Mouse (Mus musculus) heart, postnatal 10 days (tissue): ENCODE data around the gene Cux2. TPM values are rescaled to one million over a fixed set of nuclear protein-coding genes. Genes with fewer than 3 reads are reported as not detected.

ENCODE experiments used
- DNase-seq, 2 experiments: peaks; one replicate each; pipeline ENCODE4 v3.0.0; 2021
- intact Hi-C: fragments of 180-260 bp; cut with DNase I; formaldehyde crosslinking; loops from one replicate; pipeline ENCODE4 v1.15.1; 2025
- total RNA-seq, 2 experiments: library from RNA; stranded (reverse); gene quantifications; 2 replicates each; pipeline ENCODE4 v1.2.3; 2021

Gene Cux2
- total RNA-seq, 2 experiments from 2014 or later: 13.1 to 17.5 TPM

- no peak for DNase-seq
- intact Hi-C loops: loop anchor here (10.0 kb wide), 1 partner anchor 52 kb away; no protein-coding TSS in a partner anchor
These were observed 203.6 kb downstream of the Cux2 start for GRCm38 (mm10) chr5:121846322-121846721.

DNA sequence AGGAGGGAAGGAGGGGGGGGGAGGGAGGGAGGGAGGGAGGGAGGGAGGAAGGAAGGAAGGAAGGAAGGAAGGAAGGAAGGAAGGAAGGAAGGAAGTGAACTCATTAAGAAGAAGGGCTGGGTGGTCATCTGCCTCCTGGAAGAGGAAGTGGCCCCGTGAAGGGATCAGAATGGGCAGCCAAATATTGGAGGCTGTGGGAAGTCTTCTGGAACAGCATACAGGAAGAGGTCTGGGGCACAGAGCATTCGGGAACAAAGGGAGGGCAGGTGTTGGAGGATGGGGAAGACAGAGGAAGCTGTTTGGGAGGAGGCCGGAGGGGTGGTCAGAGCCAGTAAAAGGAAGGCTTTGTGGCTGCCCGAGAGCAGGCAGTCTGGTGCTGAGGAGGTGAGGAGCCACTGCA, 204.5 kb downstream of the Cux2 start:
- intact Hi-C loops: loop anchor here (10.0 kb wide), 1 partner anchor 51 kb away; no protein-coding TSS in a partner anchor
- DNase-seq: no peak

DNA sequence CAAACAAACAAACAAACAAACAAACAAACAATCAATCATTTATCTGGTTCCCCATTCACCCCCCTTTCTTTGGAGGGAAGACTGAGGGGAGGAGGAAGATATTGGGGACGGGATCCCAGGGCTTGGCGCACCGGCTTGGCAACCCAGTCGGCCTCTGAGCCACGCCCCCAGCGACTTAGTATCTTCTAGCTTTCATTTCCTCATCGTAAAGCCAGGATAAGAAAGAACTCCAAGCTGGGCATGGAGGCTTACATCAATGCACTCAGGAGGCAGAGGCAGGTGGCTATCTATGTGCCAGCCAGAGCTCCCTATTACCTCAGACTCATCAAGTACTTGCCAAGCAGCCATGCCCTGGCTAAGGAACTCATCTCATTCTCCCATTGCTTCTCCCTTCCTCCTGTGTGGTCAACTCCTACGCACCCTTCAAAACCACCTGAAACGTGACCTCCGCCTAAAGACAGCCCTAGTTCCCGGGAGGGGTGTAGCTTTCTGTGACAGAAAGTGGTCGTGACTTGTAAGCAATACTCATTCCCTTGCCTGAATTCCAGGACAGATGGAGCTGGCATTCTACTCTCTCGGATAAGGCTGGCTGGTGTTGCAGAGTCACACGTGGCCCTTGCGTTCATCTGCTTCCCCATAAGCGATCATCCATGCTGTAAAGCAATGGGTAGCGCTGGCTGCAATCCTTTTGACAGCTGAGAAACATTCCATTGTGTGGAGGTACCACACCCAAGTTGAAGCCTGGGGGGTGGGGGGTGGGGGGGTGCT, 206.6 kb downstream of the Cux2 start:
- DNase-seq: no peak
- intact Hi-C loops: loop anchor here (2.0 to 10.0 kb wide), 3 partner anchors 29 to 131 kb away; partner anchors contain the start of gene Atxn2

GRCm38 (mm10) chr5:121842665-121843118, 207.2 kb downstream of the Cux2 start:
- intact Hi-C loops: loop anchor here (2.0 to 10.0 kb wide), 3 partner anchors 28 to 130 kb away; partner anchors contain the start of gene Atxn2

GRCm38 (mm10) chr5:121841973-121842372, 207.9 kb downstream of the Cux2 start:
- intact Hi-C loops: loop anchor here (2.0 to 10.0 kb wide), 3 partner anchors 27 to 130 kb away; partner anchors contain the start of gene Atxn2
- no peak for DNase-seq

More at GRCm38 (mm10) chr5:121842665-121843118, 207.2 kb downstream of the Cux2 start:
- DNase-seq: peak; percentile 88 to 92

- intact Hi-C loops: loop anchor here (5.0 to 10.0 kb wide), 2 partner anchors 47 to 129 kb away; partner anchors contain the start of gene Atxn2
- DNase-seq: no peak
These were observed 208.4 kb downstream of the Cux2 start for GRCm38 (mm10) chr5:121841516-121841915.

- intact Hi-C loops: no loop called here
- no peak for DNase-seq
These were observed 210.8 kb downstream of the Cux2 start for GRCm38 (mm10) chr5:121839128-121839473.

GRCm38 (mm10) chr5:121838341-121839127, 211.4 kb downstream of the Cux2 start:
- intact Hi-C loops: no loop called here
- peak; percentile 76 to 79 for DNase-seq

- intact Hi-C loops: no loop called here
- peak; percentile 71 to 73 for DNase-seq
These were observed 212.2 kb downstream of the Cux2 start, which contains the start of gene Sh2b3 for GRCm38 (mm10) chr5:121837441-121838340. Gene Sh2b3, minus strand, starts transcription at chr5:121837646.

DNA sequence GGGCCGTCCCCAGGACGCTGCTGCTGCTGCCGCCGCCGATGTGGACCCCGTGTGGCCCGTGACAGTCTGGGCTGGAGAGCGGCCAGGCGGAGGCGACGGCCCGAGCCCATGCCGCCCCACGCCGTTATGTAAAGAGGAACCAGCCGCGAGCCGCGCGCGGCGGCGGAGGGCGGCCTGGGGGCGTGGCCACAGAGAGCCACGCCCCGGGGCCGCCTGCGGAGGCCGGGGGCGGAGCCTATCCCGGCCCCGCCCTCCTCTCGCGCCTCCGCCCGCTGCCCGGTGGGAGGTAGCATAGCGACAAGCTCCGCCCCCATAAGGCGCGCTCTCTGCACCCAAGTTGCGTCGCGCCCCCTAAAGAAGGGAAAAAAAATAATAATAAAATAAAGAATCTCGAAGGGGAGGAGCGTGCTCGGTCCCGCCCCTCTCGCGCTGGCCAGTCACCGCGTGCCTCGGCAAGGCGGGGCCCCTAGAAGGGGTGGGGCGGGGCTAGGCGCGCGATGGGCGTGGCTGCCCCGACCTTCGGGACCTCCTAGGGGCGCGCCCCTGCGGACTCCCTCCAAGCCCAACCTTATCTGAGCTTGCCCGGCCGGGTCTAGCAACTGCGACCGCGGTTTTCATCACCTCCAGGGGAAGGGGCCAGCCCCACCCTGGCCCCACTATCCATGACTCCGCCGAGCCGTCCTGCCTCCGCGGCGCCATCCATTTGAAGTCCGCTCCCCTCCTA, 213.0 kb downstream of the Cux2 start:
- intact Hi-C loops: no loop called here
- peak; percentile 92 to 93 for DNase-seq

DNA sequence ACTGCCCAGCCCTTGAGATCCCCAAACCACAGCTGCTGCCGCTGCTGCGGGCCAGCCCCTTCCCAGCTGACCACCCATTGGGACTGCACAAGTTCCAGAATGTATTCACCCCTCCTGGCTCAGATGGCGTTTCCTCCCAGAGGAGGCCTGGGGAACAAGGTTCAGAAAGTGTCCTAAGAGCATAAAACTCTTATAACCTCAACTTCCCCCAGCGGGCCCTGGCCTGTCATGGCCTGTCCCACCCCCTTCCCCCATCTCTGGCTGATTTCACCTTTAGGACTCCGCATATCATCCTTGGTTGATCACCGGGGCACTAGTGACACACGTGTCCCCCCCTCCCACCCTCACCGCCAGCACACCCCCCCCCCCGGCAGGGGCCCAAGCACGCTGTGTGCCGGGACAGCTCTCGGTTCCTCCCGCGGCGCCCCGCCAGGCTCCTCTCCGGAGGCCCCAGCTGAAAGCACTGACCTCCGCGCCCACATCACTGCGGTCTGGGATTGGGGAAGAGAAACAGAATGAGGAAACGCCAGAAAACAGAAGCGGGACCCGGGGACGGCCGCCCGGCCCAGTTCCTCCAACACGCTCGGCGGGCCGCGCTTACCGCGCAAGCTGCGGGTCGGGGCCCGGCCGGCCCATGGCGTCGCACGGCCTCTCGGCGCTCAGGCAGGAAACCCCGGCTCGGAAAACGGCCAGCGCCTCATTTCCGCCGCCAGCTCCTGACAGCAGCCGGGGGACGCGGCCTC, 213.8 kb downstream of the Cux2 start:
- intact Hi-C loops: no loop called here
- peak; percentile 51 to 88 for DNase-seq

- intact Hi-C loops: no loop called here
- no peak for DNase-seq
These were observed 214.7 kb downstream of the Cux2 start for GRCm38 (mm10) chr5:121834991-121835747.

- no peak for DNase-seq
- intact Hi-C loops: no loop called here
These were observed 215.7 kb downstream of the Cux2 start for GRCm38 (mm10) chr5:121834241-121834606.

DNA sequence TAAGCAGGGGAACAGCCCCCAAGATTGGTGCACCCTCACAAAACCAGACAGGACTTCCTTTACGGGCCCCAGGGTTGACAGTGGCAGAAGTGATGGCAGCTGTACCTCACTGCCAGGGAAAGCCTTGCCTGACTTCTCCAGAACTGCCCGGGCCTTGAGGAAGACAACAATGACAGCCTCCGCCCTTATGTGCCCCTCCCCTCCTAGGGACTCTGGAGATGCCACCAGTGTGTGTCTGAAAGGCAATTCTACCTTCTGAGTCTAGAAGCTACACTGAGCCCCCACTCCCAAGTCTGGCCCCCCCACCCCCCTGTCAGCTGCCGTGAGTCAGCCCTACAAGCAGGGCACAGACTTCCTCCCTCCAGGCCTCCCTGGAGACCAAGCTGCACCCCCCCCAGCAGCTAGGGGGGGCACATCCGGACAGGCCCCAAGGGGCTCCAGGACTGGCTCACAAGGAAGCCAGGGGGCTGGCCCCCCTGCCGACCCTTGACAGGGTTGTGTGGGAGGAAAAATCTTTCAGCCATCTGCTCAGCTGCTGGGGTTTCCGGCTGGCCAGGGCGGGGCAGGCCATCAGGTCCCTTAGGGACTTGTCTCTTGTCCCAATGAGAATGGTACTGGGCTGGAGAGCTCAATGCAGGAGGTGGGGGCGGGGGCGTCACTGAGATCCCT, 216.2 kb downstream of the Cux2 start:
- peak; percentile 83 to 85 for DNase-seq
- intact Hi-C loops: no loop called here

DNA sequence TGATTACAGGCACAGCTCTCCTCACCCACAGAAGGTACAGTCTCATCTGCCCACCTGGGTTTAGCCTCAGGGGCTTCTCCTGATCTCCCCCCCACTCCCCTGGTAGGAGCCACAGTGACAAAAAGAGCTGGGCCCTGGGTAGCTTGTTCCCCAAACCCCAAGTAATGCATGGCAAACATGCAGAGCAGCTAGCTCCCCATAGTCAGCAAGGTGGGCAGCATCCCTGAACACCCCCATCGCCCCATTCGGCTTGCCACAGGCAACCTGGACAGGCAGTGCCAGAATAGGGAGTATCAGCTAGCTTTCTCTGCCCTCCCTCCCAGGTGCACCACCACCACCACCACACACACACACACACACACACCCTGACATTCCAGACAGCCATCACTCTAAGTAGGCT, 216.7 kb downstream of the Cux2 start:
- intact Hi-C loops: no loop called here
- no peak for DNase-seq

- DNase-seq: no peak
These were observed 217.3 kb downstream of the Cux2 start for GRCm38 (mm10) chr5:121832376-121833155.

More at GRCm38 (mm10) chr5:121832376-121833155, 217.3 kb downstream of the Cux2 start:
- intact Hi-C loops: no loop called here
